Mouse (Mus musculus) gastrocnemius, postnatal 10 days (tissue): ENCODE results near the gene B4galt2. TPM values are rescaled to one million over a fixed set of nuclear protein-coding genes. Genes with fewer than 3 reads are reported as not detected.

Source experiments
- DNase-seq: peaks from one replicate; pipeline ENCODE4 v3.0.0; 2021; ENCODE audit warnings: mixed read lengths
- long read RNA-seq, 2 experiments: library from polyadenylated mRNA; stranded (forward); transcript quantifications; one replicate each; pipeline ENCODE4 v2.0.0; 2021
- total RNA-seq, 2 experiments: library from RNA; stranded (reverse); gene quantifications; 2 replicates each; pipeline ENCODE4 v1.2.3; 2021

Gene B4galt2
- 10 to 100 TPM; 12.3 to 15.0 TPM for total RNA-seq
- long read RNA-seq, experiment 1, transcript B4galt2-201 (8 exons, 2,312 nt), result major isoform, 20 of 39 reads
- long read RNA-seq, experiment 1, partial matches to known transcripts, result 9 of 39 reads
- long read RNA-seq, experiment 1, other reads (novel, unspliced or antisense), result 10 of 39 reads
- long read RNA-seq, experiment 2, full-length matches to known transcripts, result 21 of 30 reads
- long read RNA-seq, experiment 2, partial matches to known transcripts, result 4 of 30 reads
- long read RNA-seq, experiment 2, other reads (novel, unspliced or antisense), result 5 of 30 reads

- peak; percentile 67 for DNase-seq
Observed at GRCm38 (mm10) chr4:117882701-117883691, at the start of gene B4galt2. B4galt2 (minus strand) TSS chr4:117883487.

DNA sequence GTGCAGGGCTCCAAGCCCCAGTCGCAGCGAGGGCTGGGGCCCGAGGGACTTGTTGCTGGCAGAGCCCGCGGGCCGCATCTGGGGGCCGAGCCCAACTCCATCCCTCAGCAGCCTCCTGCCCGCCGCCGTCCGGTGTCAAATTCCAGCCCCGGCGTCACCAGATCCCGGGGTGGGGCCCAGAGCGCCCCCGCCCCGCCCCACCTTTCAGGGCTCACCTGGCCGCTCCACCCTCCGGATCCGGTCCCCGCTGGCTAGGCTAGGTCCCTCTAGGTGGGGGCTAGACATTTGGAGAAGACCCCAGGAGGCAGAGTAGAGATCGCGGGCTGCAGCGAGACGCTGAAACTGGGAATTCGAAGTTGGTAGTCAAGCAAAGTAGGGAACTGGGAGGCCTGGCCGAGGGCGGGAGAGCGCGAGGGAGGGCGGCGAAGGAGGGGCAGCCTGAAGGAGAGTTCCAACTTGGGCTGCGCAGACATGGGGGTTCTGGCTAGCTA lies 46.1 kb upstream of the B4galt2 start, which contains the start of gene Artn:
Gene Artn (minus strand): TSS at position 373 of the 491 bp plus-strand sequence.
- DNase-seq, result peak; percentile 49

- DNase-seq, result peak; percentile 45
Observed at GRCm38 (mm10) chr4:117928699-117929241, 45.5 kb upstream of the B4galt2 start.

GRCm38 (mm10) chr4:117928234-117928633 lies 44.9 kb upstream of the B4galt2 start:
- DNase-seq, result peak; percentile 37

- DNase-seq, result peak; percentile 49
Observed at GRCm38 (mm10) chr4:117926545-117927482, 43.5 kb upstream of the B4galt2 start.

GRCm38 (mm10) chr4:117924916-117925315 lies 41.6 kb upstream of the B4galt2 start:
- no peak for DNase-seq

GRCm38 (mm10) chr4:117923450-117923849 lies 40.2 kb upstream of the B4galt2 start:
- DNase-seq, result no peak

DNA sequence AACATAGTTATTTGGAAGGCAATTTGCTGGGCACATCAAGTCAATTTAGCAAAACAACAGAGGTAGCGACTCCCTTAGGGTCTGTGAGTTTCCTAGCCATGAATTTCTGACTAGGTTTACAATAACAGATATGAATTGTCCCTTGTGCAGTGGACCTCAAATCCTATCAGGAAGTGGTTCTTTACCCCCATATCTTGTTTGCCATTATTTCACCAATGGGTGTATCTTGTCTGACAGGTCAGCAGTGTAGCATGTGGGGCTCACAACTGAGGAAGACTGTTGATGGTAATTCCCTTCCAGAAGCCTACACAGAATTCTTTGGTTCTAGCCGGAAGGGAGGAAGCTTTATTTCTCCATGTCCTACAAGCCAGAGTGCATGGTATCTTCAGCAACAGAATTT lies 38.1 kb upstream of the B4galt2 start:
- DNase-seq, result no peak

- DNase-seq, result no peak
Observed at GRCm38 (mm10) chr4:117918762-117919161, 35.5 kb upstream of the B4galt2 start.

GRCm38 (mm10) chr4:117918261-117918660 lies 35.0 kb upstream of the B4galt2 start:
- DNase-seq, result no peak

DNA sequence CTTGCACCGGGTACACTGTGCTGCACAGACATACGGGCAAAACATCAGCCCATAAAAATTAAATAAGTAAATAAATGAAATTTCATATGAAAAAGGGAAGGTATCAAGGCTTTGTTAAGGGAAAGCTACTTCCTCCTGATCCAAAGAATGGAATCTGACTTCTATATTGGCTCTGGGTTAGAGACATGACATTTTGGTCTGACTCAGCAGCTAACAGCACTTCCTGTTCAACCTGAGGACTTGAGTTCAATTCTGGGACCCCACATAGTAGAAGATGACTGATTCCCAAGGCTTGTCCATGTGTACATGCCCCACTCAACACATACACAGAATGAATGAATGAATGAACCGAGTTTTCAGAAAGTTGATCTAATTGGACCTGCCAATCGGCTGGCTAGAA lies 34.6 kb upstream of the B4galt2 start:
- no peak for DNase-seq

GRCm38 (mm10) chr4:117917402-117917801 lies 34.1 kb upstream of the B4galt2 start:
- DNase-seq, result no peak

GRCm38 (mm10) chr4:117916386-117916785 lies 33.1 kb upstream of the B4galt2 start:
- no peak for DNase-seq

DNA sequence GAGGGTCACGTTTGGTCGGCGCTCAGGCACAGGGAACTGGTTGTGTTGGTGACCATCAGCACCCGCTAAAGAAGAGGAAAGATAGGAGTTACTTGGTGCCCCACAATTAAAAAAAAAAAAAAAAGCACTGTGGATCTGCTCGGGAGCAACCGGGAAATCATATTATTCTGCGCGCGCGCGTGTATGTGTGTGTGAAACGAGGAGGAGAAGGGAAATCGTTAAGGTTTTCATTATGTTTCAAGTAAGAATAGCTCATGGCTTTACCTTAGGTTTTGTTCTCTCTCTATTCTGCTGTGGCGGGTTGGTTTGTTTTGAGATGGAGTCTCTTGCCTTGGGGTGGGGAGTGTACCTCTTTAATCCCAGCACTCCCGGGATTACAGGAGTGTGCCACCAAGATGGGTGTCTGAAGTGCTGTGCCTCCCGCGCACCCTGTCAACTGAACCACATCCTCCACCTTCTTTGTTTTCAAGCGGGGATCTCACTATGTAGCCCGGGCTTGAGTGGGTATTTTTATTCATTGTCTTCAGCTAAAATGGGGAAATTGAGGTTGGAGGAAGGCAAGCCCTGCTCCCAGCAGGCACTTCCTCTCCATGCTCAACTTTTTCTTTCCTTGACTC lies 32.3 kb upstream of the B4galt2 start:
- DNase-seq, result no peak

DNA sequence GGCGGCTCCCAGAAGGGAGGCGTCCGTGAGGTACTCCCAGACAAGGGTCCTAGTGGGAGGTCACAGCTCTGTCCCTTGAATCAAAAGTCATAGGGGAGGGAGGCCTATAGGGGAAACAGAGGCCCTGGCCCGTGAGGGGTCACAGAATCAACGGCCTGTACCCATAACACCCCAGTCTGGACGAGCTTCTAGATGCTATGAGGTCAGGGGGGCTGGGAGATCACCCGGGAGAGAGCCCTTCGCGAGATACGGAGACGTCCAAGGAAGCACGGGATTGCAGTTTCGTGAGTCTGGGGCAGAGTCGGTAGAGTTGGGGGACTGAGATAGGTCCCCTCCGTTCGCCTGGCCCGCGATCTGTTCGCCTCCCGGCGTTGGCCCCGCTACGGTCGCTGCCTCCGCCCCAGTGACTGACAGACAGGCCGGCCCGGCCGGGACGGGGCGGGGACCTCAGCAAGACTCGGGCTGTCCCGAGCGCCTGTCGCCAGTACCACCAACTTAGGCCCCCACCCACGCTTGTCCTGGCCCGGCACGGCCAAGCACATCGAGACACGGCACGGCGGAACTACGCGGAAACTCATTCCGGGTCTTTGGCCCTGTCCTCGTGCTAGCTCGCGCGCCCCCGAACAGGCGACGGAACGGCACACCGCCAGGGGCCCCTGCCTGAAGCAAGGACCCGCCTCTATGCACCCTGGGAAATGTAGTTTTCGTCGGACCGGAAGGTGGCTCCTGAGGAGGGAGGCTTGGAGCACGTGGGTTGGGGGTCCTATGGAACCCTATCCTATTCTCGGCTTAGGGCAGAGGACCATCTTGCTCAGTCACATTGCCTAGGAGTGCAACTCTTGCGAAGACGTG lies 31.5 kb upstream of the B4galt2 start, which contains the start of gene Ipo13:
Gene Ipo13 (minus strand): TSS at position 409 of the 852 bp plus-strand sequence.
- DNase-seq, result peak; percentile 90

DNA sequence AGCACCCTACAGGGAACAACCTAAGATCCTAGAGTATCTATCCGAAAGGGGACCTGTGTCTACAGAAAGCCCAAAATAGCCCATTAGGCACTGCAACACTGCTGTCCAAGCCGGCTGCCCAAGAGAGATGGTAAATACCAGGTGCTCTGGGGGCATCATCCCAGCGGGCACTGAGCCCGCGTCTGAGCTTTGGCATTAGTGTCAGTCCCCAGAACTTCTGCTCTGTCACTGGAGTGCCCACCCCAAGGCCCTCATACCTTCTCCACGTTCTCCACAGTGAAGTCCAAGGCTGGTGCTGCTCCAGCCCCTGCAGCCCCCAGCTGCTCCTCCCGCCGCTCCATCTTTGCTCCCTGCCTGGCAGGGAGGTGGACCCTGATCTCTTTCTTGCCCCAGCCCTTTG lies 30.7 kb upstream of the B4galt2 start:
- peak; percentile 66 for DNase-seq

GRCm38 (mm10) chr4:117913421-117913820 lies 30.1 kb upstream of the B4galt2 start:
- DNase-seq, result no peak

GRCm38 (mm10) chr4:117912685-117913273 lies 29.5 kb upstream of the B4galt2 start:
- no peak for DNase-seq

- DNase-seq, result no peak
Observed at GRCm38 (mm10) chr4:117912131-117912561, 28.9 kb upstream of the B4galt2 start.
